Mouse (Mus musculus) forebrain, embryonic 16.5 days (tissue): ENCODE results near the gene Gad1. TPM values are rescaled to one million over a fixed set of nuclear protein-coding genes. Genes with fewer than 3 reads are reported as not detected.
A peak's percentile ranks its signal among the peaks of the same experiment; 100 is the strongest.

Experiments
- ATAC-seq: fragments of 200-750 bp; cut with Nextera tagmentation; 2 replicates; pipeline ENCODE4 v1.8.0; 2017; ENCODE audit warnings: mild to moderate bottlenecking, moderate library complexity
- H3K27ac ChIP-seq: fragments of 300-500 bp; sonication (generic); 2 replicates; pipeline ENCODE4 v1.5.1; 2014; ENCODE audit warnings: low read length, control low read depth
- H3K27me3 ChIP-seq: fragments of 300-500 bp; sonication (generic); replicated peaks from 2 replicates; pipeline ENCODE4 v1.6.1; 2014; ENCODE audit warnings: low read length; ENCODE audit not compliant: control insufficient read depth, insufficient read depth
- H3K36me3 ChIP-seq: fragments of 300-500 bp; sonication (generic); 2 replicates; pipeline ENCODE4 v1.6.1; 2014; ENCODE audit not compliant: control insufficient read depth, insufficient read depth
- H3K4me1 ChIP-seq: fragments of 300-500 bp; sonication (generic); replicated peaks from 2 replicates; pipeline ENCODE4 v1.6.1; 2014; ENCODE audit warnings: low read length; ENCODE audit not compliant: control insufficient read depth, insufficient read depth
- H3K4me2 ChIP-seq: fragments of 300-500 bp; sonication (generic); 2 replicates; pipeline ENCODE4 v1.6.1; 2014; ENCODE audit warnings: mild to moderate bottlenecking, low read length, control low read depth
- H3K4me3 ChIP-seq: fragments of 300-500 bp; sonication (generic); replicated peaks from 2 replicates; pipeline ENCODE4 v1.5.1; 2014; ENCODE audit warnings: mild to moderate bottlenecking, low read length, control low read depth
- H3K9ac ChIP-seq: fragments of 300-500 bp; sonication (generic); replicated peaks from 2 replicates; pipeline ENCODE4 v1.6.1; 2014; ENCODE audit warnings: low read depth, low read length, control low read depth
- H3K9me3 ChIP-seq: fragments of 300-500 bp; sonication (generic); 2 replicates; pipeline ENCODE4 v1.6.1; 2016; ENCODE audit warnings: low read length; ENCODE audit not compliant: control insufficient read depth
- WGBS: fragments of 180-500 bp; shearing (Covaris S2); extraction: QIAGEN DNeasy Blood & Tissue Kit; methylation state at CpG from one replicate; pipeline ENCODE4 v1.1.7; 2014; 5-methylcytosine and 5-hydroxymethylcytosine counted together
- polyA plus RNA-seq: library from polyadenylated mRNA; unstranded; fragments of >200 nt; fragmentation: Nextera tagmentation; extraction: Ambion mirVana; gene quantifications from 2 replicates; pipeline ENCODE4 v1.2.1, GENCODE M21; 2015

The Gad1 gene
- polyA plus RNA-seq, 1 experiment from 2014 or later, result 96.0 TPM

- Histone ChIP-seq H3K27ac (no peak overlapping the region), H3K27me3 (no peaks in the 10 kb centered on the region), H3K36me3 (no peaks in the 10 kb centered on the region), H3K4me2 (no peak overlapping the region), H3K4me1 (no peaks in the 10 kb centered on the region), H3K9ac (no peak overlapping the region), H3K9me3 (no peaks in the 10 kb centered on the region), H3K4me3 (no peak overlapping the region)
- no peak for ATAC-seq
- WGBS, result 86% methylated on average over 7 of the region's 7 CpGs
Observed at GRCm38 (mm10) chr2:70614745-70615351, 62.0 kb downstream of the Gad1 start.

GRCm38 (mm10) chr2:70616076-70616475 is 63.2 kb downstream of the Gad1 start:
- no peak for ATAC-seq
- Histone ChIP-seq H3K27ac (no peak overlapping the region), H3K4me3 (no peak overlapping the region), H3K27me3 (no peaks in the 10 kb centered on the region), H3K9ac (no peak overlapping the region), H3K4me2 (no peak overlapping the region), H3K36me3 (no peaks in the 10 kb centered on the region), H3K4me1 (no peaks in the 10 kb centered on the region), H3K9me3 (no peaks in the 10 kb centered on the region)
- 88% methylated on average over 2 of the region's 2 CpGs for WGBS

GRCm38 (mm10) chr2:70616617-70617016 is 63.7 kb downstream of the Gad1 start:
- Histone ChIP-seq H3K4me2 (no peak overlapping the region), H3K9me3 (no peaks in the 10 kb centered on the region), H3K36me3 (no peaks in the 10 kb centered on the region), H3K4me3 (no peak overlapping the region), H3K4me1 (no peaks in the 10 kb centered on the region), H3K9ac (no peak overlapping the region), H3K27ac (no peak overlapping the region), H3K27me3 (no peaks in the 10 kb centered on the region)
- no peak for ATAC-seq
- WGBS, result 75% methylated on average over 3 of the region's 3 CpGs

- WGBS, result 79% methylated on average over 6 of the region's 6 CpGs
- ATAC-seq, result no peak
- H3K27ac ChIP-seq, result no peak overlapping the region
Observed at GRCm38 (mm10) chr2:70619232-70619835, 66.5 kb downstream of the Gad1 start.

GRCm38 (mm10) chr2:70620225-70620624 is 67.4 kb downstream of the Gad1 start:
- H3K4me1 ChIP-seq, result no peaks in the 10 kb centered on the region
- no peaks in the 10 kb centered on the region for H3K36me3 ChIP-seq
- H3K27ac ChIP-seq, result no peak overlapping the region
- H3K27me3 ChIP-seq, result no peaks in the 10 kb centered on the region
- H3K9me3 ChIP-seq, result no peaks in the 10 kb centered on the region
- no peak overlapping the region for H3K9ac ChIP-seq
- 9% methylated on average over 6 of the region's 6 CpGs for WGBS
- no peak overlapping the region for H3K4me2 ChIP-seq
- peak; percentile 63; the same call in 1 of the 2 replicates for ATAC-seq
- H3K4me3 ChIP-seq, result no peak overlapping the region

More at GRCm38 (mm10) chr2:70619232-70619835, 66.5 kb downstream of the Gad1 start:
- Histone ChIP-seq H3K27me3 (no peaks in the 10 kb centered on the region), H3K4me3 (no peak overlapping the region), H3K4me2 (no peak overlapping the region), H3K9ac (no peak overlapping the region), H3K36me3 (no peaks in the 10 kb centered on the region), H3K4me1 (no peaks in the 10 kb centered on the region), H3K9me3 (no peaks in the 10 kb centered on the region)

GRCm38 (mm10) chr2:70622244-70622643 is 69.4 kb downstream of the Gad1 start:
- Histone ChIP-seq H3K9ac (no peak overlapping the region), H3K27ac (no peak overlapping the region), H3K4me1 (no peaks in the 10 kb centered on the region), H3K36me3 (no peaks in the 10 kb centered on the region), H3K27me3 (no peaks in the 10 kb centered on the region), H3K4me3 (no peak overlapping the region), H3K4me2 (no peak overlapping the region), H3K9me3 (no peaks in the 10 kb centered on the region)
- no peak for ATAC-seq
- 76% methylated on average over 4 of the region's 4 CpGs for WGBS

GRCm38 (mm10) chr2:70625761-70626160 is 72.9 kb downstream of the Gad1 start:
- H3K4me3 ChIP-seq, result no peak overlapping the region
- H3K9me3 ChIP-seq, result no peaks in the 10 kb centered on the region
- H3K4me2 ChIP-seq, result no peak overlapping the region
- H3K9ac ChIP-seq, result no peak overlapping the region
- no peaks in the 10 kb centered on the region for H3K27me3 ChIP-seq
- H3K36me3 ChIP-seq, result no peaks in the 10 kb centered on the region
- no peak overlapping the region for H3K27ac ChIP-seq
- no peak for ATAC-seq
- WGBS, result 73% methylated on average over 7 of the region's 7 CpGs
- peaks cover 7% of the 10 kb centered on the region; the same call in 1 of the 2 replicates for H3K4me1 ChIP-seq

- no peak overlapping the region for H3K27ac ChIP-seq
- peaks cover 7% of the 10 kb centered on the region; the same call in 1 of the 2 replicates for H3K4me1 ChIP-seq
- no peak overlapping the region for H3K4me2 ChIP-seq
- H3K4me3 ChIP-seq, result no peak overlapping the region
- no peaks in the 10 kb centered on the region for H3K9me3 ChIP-seq
- H3K27me3 ChIP-seq, result no peaks in the 10 kb centered on the region
- 96% methylated on average over 12 of the region's 12 CpGs for WGBS
- ATAC-seq, result no peak
- H3K9ac ChIP-seq, result no peak overlapping the region
- H3K36me3 ChIP-seq, result no peaks in the 10 kb centered on the region
Observed at GRCm38 (mm10) chr2:70628397-70628796, 75.5 kb downstream of the Gad1 start.

GRCm38 (mm10) chr2:70629339-70629761 is 76.5 kb downstream of the Gad1 start:
- peak; percentile 86 for ATAC-seq
- peak overlapping the region; percentile 9; the same call in 1 of the 2 replicates for H3K9ac ChIP-seq
- WGBS, result 7% methylated on average over 10 of the region's 10 CpGs
- no peak overlapping the region for H3K27ac ChIP-seq
- no peaks in the 10 kb centered on the region for H3K36me3 ChIP-seq
- H3K4me3 ChIP-seq, result peak overlapping the region; percentile 17; the same call in 1 of the 2 replicates
- no peaks in the 10 kb centered on the region for H3K27me3 ChIP-seq
- no peaks in the 10 kb centered on the region for H3K9me3 ChIP-seq
- H3K4me2 ChIP-seq, result peak overlapping the region; percentile 43
- H3K4me1 ChIP-seq, result peaks cover 7% of the 10 kb centered on the region; the same call in 1 of the 2 replicates
